Mouse (Mus musculus): Measurements from ENCODE around the gene Ccdc86. TPM values are rescaled to one million over a fixed set of nuclear protein-coding genes. Genes with fewer than 3 reads are reported as not detected.

Ccdc86 gene
- polyA plus RNA-seq (2012; ENCODE audit: low replicate concordance), result 37.0 and 57.1 TPM in 2 replicates

DNA sequence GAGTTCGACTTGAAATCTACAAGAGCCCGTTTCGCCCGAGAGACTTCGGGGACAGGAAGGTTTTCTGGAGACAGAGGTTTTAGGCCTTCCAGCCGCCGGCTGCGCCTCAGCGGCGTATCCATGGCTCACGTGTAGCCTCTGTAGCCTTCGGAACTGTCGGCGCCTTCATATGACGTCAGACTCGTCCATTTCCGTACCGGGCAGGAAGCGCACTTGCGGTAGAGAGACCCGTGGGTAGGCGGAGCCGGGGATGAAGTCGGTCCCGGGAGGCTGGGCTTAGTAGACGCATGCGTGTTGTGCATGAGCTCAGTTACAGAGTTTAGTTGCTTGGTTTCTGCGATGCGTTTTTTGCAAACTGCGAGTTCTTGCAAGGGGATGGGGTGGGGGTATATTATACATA lies at the start of gene Ccdc86:
TSS of gene Ccdc86 (minus strand) at position 155 of the 400 bp plus-strand sequence.

GRCm38 (mm10) chr19:10993150-10993549 lies 44.1 kb upstream of the Ccdc86 start, which contains the start of gene Ms4a15:
TSS of gene Ms4a15 (minus strand) at chr19:10993250.

GRCm38 (mm10) chr19:10974238-10974865 lies 25.3 kb upstream of the Ccdc86 start, which contains the start of gene Ms4a10:
TSS of gene Ms4a10 (minus strand) at chr19:10974670.

GRCm38 (mm10) chr19:10937110-10937563 lies 11.9 kb downstream of the Ccdc86 start, which contains the start of gene Ptgdr2:
TSS of gene Ptgdr2 (plus strand) at chr19:10937160.

GRCm38 (mm10) chr19:10920532-10920931 lies 28.5 kb downstream of the Ccdc86 start, which contains the start of gene Zp1:
TSS of gene Zp1 (minus strand) at chr19:10920632.

GRCm38 (mm10) chr19:10895016-10895528 lies 54.0 kb downstream of the Ccdc86 start, which contains the start of gene Prpf19:
TSS of gene Prpf19 (plus strand) at chr19:10895231.

Other genes starting within 250 kb of the Ccdc86 start
- gene Cd5, start 210.3 kb downstream of the Ccdc86 start, polyA plus RNA-seq (2012; ENCODE audit: low replicate concordance), result 10.7 and 14.3 TPM in 2 replicates
- 2.9 and 8.2 TPM in 2 replicates for gene Cd6, start 119.2 kb downstream of the Ccdc86 start, polyA plus RNA-seq (2012; ENCODE audit: low replicate concordance)
- 19.9 and 26.4 TPM in 2 replicates for gene Slc15a3, start 109.5 kb downstream of the Ccdc86 start, polyA plus RNA-seq (2012; ENCODE audit: low replicate concordance)
- gene Tmem132a, start 79.3 kb downstream of the Ccdc86 start, polyA plus RNA-seq (2012; ENCODE audit: low replicate concordance), result 1.3 and 1.8 TPM in 2 replicates
- 33.2 and 56.1 TPM in 2 replicates for gene Tmem109, start 67.3 kb downstream of the Ccdc86 start, polyA plus RNA-seq (2012; ENCODE audit: low replicate concordance)
- gene Prpf19, start 54.0 kb downstream of the Ccdc86 start, polyA plus RNA-seq (2012; ENCODE audit: low replicate concordance), result 47.7 and 50.8 TPM in 2 replicates
- not detected in 2 replicates for gene Zp1, start 28.6 kb downstream of the Ccdc86 start, polyA plus RNA-seq (2012; ENCODE audit: low replicate concordance)
- 0.07 TPM in 1 of 2 replicates, not detected in the other for gene Ptgdr2, start 12.1 kb downstream of the Ccdc86 start, polyA plus RNA-seq (2012; ENCODE audit: low replicate concordance)
- not detected in 2 replicates for gene Ms4a10, start 25.4 kb upstream of the Ccdc86 start, polyA plus RNA-seq (2012; ENCODE audit: low replicate concordance)
- 0.61 TPM in 1 of 2 replicates, not detected in the other for gene Ms4a15, start 44.0 kb upstream of the Ccdc86 start, polyA plus RNA-seq (2012; ENCODE audit: low replicate concordance)
- not detected in 2 replicates for gene Ms4a18, start 68.8 kb upstream of the Ccdc86 start, polyA plus RNA-seq (2012; ENCODE audit: low replicate concordance)
- not detected in 2 replicates for gene Ms4a8a, start 131.8 kb upstream of the Ccdc86 start, polyA plus RNA-seq (2012; ENCODE audit: low replicate concordance)
- not detected in 2 replicates for gene 1700017D01Rik, start 181.6 kb upstream of the Ccdc86 start, polyA plus RNA-seq (2012; ENCODE audit: low replicate concordance)
- not detected in 2 replicates for gene 1700025F22Rik, start 216.1 kb upstream of the Ccdc86 start, polyA plus RNA-seq (2012; ENCODE audit: low replicate concordance)
- not detected in 2 replicates for gene Ms4a13, start 247.5 kb upstream of the Ccdc86 start, polyA plus RNA-seq (2012; ENCODE audit: low replicate concordance)

All from leukemia stem cell, adult 10-12 weeks (primary cell).